Mouse (Mus musculus) right cerebral cortex, postnatal 14 days (tissue): ENCODE measurements around the gene Hdgf.
A peak's percentile ranks its signal among the peaks of the same experiment; 100 is the strongest.

Experiments
- DNase-seq: peaks from one replicate; pipeline ENCODE4 v3.0.0; 2022

Hdgf gene

DNA sequence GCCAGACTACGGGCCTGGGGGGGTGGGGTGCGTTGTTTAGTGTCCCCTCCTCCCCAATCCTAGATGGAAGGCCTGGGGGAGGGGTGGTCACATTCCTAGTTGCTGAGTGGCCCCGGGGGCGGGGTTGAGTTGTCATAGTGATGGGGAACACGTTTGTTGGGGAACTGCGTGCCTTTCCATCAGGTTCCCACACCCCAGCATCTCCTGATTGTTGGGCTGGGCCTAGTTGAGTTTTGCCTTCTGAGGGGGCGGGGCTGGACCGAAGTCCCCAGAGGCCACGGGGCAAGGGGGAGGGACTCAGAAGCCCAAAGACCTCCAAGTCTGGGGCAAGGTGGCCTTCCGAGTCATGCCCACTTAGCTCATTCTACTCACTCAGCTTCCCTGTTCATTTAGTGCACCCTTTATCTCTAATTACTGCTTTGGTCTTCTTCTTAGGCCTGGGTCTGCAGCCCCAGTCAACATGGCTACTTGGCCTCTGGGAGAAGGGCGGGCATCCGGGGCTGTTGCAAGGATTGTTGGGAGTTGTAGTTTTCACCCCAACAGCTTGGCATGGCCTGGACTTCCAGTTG, 4.5 kb downstream of the Hdgf start:
- peak; percentile 58 for DNase-seq

DNA sequence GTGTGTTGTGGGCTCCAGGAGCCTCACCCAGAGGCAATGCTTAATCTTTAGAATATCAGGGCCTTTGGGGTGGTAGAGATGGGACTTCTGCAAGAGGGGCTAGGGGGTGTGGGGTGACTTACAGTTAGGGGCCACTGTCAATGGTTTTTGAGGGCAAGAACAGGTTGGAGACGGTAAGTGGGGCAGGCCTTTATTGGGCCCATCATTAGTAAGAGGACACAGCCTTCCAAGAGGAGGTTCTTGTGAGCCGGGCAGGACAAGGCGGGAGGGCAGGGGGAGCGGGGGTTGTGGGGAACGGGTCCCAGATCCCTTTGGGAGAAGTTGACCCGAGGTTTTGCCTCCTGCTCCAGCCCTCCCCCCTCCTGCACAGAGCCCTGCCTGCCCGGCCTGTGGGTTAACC, 7.4 kb downstream of the Hdgf start:
- DNase-seq, result no peak

DNA sequence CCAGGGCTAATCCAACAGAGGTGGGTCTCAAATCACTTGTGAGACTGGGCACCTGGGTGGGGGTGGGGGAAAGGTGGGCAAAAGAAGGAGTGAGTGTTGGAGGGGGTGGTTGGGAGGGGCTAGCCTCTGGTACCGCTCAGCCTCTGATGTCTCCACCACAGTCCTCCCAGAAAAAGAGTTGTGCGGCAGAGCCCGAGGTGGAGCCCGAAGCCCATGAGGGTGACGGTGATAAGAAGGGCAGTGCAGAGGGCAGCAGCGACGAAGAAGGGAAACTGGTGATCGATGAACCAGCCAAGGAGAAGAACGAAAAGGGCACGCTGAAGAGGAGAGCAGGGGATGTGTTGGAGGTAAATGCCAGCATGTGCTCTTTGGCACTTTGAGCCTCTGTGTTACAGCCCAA, 7.8 kb downstream of the Hdgf start:
- no peak for DNase-seq

DNA sequence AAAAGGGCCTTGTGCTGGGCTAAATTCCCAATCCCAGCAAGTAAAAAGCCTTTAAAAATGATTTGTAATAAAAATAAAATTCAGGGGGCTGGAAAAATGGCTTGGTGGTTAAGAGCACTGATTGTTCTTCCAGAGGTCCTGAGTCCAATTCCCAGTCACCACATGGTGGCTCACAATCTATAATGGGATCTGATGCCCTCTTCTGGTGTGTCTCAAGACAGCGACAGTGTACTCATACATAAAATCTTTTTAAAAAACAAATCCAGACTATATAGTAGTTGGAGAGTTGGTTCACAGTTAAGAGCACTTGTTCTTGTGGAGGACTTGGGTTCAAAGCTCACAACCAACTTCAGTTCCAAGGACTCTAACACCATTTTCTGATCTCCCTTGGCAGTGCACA, 10.9 kb downstream of the Hdgf start:
- DNase-seq, result no peak

DNA sequence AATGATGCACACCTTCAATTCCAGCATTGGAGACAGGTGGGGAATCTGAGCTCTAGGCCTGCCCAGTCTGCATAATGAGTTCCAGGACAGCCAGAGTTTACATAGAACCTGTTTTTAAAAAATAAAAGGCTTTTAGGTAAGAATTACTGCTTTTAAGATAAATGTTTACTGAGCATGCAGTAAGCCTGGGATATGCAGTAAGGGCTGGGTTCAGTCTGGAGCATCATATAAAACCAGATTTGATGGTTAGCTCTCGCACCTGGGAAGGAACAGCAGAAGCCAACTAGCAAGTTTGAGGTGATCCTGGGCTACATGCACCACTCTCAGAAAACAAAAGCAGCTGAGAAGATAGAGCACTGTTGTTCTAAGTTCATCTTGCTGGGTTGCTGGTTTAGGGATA, 12.4 kb downstream of the Hdgf start:
- no peak for DNase-seq

DNA sequence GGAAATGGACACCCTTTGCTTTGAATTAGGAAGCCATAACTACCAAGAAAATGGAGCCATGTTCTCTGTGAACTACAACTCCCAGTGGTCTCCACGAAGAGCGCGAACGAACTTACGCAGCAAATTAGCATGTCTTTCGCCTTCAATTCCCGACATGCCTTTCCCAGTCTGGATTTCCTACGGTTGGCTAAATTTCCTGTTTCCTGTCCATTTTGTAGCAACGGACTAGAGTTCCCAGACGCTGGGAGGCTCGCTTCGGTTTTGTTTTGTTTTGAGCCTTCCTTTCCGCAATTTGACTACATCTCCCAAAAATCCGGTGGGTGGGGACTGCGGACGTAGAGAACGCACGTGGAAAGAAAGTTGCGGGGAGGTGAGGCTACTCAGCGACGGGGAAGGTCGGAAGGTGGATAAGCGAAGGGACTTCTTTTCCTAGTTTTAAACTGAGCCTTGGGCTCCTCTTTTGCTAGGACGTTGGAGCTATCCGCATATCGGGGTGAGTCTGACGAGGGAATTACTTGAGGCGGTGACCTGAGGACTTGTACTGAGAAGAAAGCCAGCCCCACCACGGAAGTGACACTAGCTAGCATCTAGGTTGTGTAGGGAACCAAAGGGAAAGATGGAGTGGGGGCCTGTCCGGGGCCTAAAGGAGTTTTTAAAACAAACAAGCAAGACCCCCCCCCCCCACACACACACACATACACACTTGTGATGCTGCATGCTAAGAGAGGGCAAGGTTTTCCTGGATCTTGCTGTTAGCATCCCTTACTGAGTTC, 13.4 kb downstream of the Hdgf start, which contains the start of gene Mrpl24:
Gene Mrpl24 (plus strand): TSS at position 171 of the 773 bp plus-strand sequence.
- DNase-seq, result peak; percentile 68

DNA sequence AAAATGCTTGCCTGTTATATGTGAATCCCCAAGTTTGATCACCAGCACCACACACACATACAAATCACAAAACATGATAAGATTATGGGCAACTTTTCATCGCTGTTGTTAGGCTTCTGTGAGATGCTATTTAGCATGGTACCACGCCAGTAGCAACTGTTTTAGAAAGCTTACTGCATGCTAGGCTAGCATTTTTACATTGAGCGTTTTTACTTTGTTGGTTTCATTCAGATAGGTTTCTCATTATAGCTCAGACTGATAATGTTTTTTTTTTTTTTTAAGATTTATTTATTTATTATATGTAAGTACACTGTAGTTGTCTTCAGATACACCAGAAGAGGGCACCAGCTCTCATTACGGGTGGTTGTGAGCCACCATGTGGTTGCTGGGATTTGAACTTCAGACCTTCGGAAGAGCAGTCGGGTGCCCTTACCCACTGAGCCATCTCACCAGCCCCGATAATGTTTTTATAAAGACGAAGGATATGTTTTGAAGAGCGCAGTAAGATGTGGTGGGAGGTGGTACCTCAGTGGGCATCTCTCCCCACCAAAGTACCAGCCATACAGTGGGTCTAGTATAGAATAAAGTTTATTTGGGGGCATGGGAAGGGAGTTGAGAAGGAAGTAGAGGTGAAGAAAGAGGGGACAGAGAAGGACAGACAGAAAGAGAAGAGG, 14.3 kb downstream of the Hdgf start:
- no peak for DNase-seq

DNA sequence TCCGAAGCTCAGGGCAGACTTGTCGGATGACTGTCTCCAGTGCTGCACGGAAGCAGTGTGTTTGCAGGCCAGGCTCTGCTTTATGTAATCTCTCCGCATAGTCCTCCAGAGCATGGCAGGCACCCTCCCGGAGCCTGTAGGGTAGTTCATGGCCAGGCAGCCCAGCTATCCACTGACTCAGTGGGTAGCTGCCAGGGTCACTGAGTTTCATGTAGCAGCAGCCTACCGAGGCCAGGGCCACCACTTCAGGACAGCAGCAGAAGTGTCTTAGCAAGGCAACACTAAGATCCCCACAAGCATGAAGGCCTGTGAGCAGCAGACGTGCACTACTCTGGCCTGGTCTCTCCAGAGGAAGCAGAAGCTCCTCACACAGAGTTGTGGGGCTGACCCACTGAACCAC, 18.9 kb downstream of the Hdgf start:
- DNase-seq, result no peak

DNA sequence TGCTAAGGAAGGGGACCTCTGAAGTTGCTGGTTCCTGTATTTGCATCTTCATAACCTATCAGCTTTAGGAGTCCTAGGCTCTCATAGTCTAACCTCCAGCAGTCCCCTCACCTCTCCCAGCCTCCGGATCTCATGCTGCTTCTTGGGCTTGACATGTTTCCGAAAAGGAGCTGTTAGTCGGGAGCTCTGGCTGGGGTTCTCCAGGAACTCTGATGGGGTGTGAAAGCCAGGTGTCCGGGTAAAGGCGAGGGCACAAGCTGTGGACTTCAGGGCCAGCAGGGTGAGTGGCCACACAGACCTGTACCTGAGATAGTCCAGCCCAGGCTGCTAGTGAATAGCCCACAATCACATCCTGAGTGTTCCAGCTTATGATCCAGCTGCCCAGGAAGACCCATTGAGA, 21.3 kb downstream of the Hdgf start:
- DNase-seq, result no peak

DNA sequence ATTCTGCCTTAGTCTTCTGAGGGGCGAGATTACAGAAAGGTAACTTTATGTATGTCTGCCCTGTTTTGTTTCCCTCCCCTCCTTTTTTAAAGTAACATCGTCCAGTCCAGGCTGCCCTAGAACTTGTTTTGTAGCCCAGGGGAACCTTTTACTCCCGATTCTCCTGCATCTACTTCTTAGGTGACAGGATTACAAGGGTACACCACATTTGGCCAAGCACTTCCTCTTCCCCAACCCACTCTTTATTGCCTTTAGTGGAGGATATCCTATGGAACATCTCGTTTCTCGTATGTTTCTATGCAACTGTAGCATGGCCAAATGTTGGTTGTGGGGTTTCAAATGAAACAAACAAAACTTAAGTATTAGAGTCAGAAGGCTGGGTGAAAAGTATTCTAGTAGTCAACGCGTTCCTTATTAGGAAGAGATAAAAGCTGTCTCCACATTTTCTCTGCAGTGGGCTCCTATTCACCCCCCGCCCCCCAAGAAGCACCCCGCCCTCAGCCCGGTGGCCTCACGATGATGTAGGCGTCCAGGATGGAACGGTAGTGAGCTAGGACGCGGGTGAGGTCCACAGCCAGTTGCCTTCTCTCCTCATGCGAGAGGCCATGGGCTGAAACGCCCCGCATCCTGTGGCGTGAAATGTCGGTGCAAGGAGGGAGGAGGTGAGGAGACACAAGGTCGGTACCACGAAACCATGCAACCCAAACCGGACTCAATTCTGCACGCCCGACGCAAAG, 23.4 kb downstream of the Hdgf start:
- no peak for DNase-seq

DNA sequence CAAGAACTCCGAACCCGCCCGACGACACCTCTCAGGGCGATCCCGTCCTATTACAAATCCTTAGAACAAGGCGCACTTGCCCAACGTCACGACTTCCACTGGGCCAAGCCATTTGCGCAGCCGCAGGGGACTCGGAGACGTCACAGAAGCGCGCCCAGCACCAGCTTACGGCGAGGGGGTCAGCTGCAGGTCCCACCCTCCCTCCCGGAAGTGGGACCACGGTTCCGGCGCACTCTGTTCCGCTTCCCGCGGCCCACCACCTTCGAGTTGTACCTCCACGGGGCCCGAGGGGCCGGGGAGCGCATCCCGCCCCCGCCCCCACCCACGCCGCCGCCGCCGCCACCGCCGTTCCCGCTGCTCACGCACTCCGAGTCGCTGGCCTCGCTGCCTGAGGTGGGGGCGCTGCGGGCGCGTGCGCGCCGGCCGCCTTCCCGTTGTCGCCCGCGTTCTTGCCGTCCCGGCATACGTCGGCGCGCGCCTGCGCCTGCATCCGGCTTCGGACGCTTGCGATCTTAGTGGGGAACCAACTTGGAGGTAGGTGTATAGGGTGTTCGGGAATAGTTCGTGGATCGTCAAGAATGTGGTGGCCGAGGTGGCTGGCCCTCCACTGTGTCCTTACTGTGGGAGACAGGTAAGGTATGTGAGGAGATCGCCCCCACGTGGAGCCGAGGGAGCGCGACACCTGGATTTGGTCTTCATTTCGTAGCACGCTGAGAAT, 24.1 kb downstream of the Hdgf start, which contains the start of the genes Isg20l2 and Rrnad1:
Gene Isg20l2 (plus strand): TSS at position 237 of the 718 bp plus-strand sequence.
Gene Rrnad1 (minus strand): TSS at position 640 of the 718 bp plus-strand sequence.
- peak; percentile 97 for DNase-seq

DNA sequence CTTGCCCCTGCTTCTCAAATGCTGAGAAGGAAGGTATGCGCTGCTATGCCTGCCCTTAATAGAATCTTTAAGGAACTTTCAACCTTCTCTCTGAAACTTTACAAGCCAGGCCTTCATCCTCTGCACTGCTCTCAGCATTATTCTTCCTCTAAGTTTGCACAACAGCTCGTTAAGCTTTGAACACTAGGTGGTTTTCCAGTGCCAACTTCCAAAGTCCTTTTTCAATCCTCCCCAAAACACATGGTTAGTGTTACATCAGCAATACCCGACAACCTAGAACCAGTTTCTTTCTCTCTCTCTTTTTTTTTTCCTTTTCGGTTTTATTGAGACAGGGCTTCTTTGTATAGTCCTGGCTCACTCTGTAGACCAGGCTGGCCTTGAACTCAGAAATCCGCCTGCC, 27.9 kb downstream of the Hdgf start:
- no peak for DNase-seq

DNA sequence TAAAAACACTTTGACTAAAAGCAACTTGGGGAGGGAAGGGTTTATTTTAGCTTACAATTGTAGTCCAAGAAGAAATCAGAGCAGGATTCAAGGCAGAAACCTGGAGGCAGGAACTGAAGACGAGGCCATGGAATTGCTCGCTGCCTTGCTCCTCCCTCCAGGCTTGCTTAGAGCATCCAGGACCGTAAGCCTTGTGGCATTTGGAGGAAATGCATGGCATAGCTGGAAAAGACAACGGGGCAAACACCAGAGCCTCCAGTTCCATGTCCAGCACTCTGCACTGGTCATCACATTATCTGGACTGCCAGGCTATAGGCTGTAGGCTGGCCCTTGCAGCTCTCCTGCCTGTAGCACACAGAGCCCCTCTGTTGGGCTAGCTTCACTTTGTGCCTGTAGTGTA, 28.4 kb downstream of the Hdgf start:
- no peak for DNase-seq

DNA sequence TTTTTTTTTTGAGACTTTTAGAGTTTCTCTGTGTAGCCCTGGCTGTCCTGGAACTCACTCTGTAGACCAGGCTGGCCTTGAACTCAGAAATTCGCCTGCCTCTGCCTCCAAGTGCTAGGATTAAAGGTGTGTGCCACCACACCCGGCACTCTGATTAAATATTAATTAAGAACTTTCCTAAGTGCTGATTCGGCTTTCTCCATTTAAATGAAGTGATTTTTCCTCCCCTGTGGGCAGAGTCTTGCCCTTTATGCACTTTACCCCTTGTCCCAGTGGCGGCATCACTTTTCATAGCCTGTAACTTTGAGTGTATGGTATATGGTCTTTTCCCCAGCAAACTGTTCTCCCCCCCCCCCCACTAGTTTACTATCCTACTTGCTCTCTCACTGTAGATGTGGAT, 29.1 kb downstream of the Hdgf start:
- DNase-seq, result no peak

DNA sequence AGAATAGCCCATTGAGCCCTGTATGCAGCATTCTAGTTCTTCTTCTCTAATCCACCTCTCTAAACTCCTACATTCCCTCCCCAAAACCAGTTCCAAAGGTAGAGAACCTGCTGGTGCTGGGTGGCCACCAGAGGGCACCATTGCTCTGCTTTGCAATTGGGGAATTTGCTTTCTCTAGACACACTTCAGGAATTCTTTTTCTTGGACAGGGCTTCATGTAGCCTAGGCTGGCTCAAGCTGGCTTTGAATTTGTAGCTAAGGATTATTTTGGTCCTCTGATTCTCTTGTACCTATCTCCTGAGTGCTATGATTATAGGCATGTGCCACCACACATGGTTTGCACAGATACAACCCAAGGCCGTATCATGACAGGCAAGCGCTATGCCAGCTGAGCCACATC, 29.7 kb downstream of the Hdgf start:
- DNase-seq, result peak; percentile 92

DNA sequence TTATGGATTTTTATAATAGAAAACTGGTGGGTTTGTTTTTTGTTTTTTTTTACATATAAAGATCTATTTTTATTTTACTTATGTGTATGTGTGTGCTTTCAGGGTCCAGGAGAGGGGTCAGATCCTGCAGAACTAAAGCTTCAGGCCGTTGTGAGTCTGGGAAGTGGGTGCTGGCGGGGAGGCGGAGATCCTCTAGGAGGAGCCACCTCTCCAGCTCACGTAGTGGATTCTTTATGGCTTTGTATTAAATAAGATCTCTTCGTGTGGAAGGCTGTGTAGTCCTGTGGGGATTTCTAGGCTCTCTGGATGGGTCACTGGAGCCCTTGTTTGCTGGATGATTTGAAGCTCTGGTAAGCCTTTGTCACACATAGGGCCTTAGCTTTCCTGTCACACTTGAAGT, 34.5 kb downstream of the Hdgf start:
- no peak for DNase-seq

DNA sequence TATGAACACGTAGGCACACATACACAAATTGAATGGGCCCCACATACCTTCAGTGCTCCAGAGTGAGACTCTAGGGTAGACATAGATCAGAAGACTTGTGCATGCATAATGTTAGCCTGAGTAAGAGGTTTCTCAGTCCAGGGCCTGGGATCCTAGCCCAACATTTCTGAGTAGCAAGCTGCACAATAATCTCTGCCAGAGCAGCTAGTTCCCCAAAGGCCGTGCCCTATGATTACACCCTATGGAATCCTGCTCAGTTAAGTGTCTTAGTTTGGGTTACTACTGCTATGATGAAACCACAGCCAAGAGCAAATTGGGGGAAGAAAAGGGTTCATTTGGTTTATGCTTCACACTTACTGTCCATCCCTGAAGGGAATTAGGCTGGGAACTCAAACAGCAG, 36.4 kb downstream of the Hdgf start:
- no peak for DNase-seq

DNA sequence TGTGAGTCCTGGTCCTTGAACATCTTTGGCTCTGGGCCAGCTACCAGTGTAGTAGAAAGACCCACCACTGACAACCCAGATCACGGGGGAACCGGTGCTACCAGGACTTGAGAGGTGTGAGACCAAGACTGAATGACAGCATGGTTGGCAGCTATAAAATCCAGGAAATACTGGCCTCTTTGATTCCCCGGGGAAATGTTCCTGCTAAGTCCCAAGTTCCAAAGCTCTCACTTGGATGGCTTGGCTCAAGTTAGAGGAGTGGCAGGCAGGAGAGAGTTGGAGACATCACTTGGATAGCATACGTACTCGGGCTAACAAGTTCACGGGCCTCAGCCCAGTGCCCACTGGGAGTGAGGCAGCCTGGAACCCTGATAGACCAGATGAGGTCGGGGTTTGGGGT, 37.5 kb downstream of the Hdgf start:
- DNase-seq, result no peak

DNA sequence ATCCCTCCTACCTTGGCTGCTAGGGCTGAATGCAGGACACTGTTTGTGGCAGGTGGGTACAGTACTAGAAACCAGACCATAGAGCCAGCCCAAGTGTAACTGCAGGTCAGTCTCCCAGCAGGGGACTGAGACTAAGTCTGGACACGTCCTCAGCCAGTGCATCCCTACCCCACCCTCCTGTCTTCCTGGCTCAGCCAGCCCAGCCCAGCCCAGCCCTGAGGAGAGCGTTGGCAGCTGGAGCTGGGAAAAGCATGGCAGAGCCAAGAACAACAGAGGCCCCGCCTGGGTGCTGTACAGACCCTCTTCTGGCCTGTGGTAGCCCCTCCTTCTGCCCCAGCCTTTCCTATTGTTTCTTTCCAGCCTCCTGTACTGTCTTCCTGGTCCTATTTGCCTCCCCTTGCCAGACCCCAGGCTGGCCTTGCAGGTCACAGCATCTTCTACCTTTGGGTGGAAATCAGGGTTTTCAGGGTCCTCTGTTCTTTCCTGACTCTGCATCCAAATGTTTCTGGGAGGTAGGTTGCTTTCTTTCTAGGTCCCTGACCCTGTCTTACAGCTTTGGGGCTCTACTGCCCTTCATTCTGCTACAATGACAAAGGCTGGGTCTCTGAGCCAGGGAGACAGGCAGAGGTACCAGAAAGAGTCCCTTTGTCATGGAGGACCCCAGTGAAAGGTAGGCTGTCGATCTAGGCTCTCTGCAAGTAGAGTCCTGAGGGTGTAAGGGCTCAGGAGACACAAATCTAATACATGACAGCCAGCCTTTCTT, 38.9 kb downstream of the Hdgf start:
- DNase-seq, result no peak

DNA sequence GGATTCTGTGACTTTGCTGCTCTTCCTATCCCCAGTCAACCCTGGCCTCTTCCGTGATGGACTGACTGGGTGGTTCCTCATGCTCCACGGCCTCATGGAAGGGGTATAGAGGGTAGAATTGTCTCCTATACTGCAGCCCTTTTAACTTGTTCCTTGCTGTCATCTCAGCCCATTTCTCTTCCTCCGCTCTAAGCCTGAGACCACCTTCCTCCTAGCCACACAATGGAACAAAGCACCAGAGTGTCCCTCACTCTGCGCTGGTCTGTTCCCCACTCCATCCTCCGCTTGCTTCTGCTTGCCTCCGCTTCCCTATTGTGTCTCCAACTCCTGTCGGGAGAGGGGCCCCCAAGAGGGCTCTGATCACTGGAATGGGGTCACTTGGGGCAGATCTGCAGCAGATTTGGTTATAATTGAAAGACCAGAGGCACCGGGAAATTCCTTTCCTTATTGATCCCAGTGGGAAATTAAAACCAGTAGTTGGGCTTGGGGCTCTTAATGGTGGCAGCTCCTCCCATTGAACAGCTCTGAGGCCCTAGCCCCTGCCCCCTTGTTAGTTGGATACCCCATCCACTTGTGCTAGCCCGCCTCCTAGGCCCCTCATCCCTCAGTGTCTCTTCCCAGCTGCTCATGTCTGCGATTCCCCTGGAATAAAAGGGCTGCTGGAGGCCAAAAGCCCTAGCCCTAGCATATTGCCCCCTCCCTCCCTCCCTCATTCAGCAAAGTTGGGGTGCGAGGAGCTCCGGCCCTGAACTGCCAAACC, 39.8 kb downstream of the Hdgf start:
- no peak for DNase-seq

DNA sequence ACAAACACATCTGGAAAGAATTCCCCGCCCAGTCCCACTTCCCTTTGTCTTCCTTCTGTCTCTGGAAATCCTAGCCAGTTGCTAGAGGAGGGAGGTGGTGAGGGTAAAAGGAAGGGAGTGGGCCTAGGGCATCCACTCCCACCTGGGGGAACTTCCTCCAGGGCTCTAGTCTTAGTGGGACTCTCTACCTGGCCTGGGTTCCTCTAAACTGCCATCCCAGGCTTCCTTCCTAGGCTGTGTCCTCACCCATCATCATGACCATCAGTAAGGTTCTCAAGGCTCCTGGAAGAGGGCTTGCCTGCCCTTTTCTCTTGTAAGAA, 40.4 kb downstream of the Hdgf start:
- DNase-seq, result no peak
